Mouse (Mus musculus) brain, adult 2 months (tissue): ENCODE data around the gene Scarb1.

ENCODE experiments used
- DNase-seq: peaks from one replicate; pipeline ENCODE4 v3.0.0; 2011; ENCODE audit warnings: low read depth, low spot score

Scarb1 gene

GRCm38 (mm10) chr5:125240124-125240781, 100.6 kb downstream of the Scarb1 start:
- DNase-seq: no peak

GRCm38 (mm10) chr5:125235874-125236273, 105.0 kb downstream of the Scarb1 start:
- DNase-seq: no peak

- no peak for DNase-seq
Observed at GRCm38 (mm10) chr5:125235398-125235797, 105.5 kb downstream of the Scarb1 start.

GRCm38 (mm10) chr5:125234399-125234798, 106.5 kb downstream of the Scarb1 start:
- DNase-seq: no peak

- DNase-seq: no peak
Observed at GRCm38 (mm10) chr5:125233478-125233877, 107.4 kb downstream of the Scarb1 start.

- DNase-seq: peak; percentile 55
Observed at GRCm38 (mm10) chr5:125232443-125232979, 108.4 kb downstream of the Scarb1 start.

GRCm38 (mm10) chr5:125230463-125230862, 110.4 kb downstream of the Scarb1 start:
- no peak for DNase-seq

- DNase-seq: peak; percentile 72
Observed at GRCm38 (mm10) chr5:125229097-125229496, 111.8 kb downstream of the Scarb1 start.

GRCm38 (mm10) chr5:125227699-125228098, 113.2 kb downstream of the Scarb1 start:
- no peak for DNase-seq
